Mouse (Mus musculus) v-Abl transformed pro-B cells (cell line): ENCODE data around the gene Fiz1.

Source experiments
- in situ Hi-C, 2 experiments: fragments of 400-800 bp; cut with MboI; formaldehyde crosslinking; loops; one replicate each; pipeline ENCODE4 v1.15.1; 2025; ENCODE audit not compliant: unreplicated experiment in 2 of 2

The Fiz1 gene

GRCm38 (mm10) chr7:5044981-5045380, 30.5 kb upstream of the Fiz1 start:
- in situ Hi-C loops: loop anchor here (5.0 to 25.0 kb wide), 3 partner anchors 103 to 1758 kb away; partner anchors contain the start of genes Galp (in 2 of the 2), Myadm (in 1 of the 2) and Prkcg (in 1 of the 2)

DNA sequence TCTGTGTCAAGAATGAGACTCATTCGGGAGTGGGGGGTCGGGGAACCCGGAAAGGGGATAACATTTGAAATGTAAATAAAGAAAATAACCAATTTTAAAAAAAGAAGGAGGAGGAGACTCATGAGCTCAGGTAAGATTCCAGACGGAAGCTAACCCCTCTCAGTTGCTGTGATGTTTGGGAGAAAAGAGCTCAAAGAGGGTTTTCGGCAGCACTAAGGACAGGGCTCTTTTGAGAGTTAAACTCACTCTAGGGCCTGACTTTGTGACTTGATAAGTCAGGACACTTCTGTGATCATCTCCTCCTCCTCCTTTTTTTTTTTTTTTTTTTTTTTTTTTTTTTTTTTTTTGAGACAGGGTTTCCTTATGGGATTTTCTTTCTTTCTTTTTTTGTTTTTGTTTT, 24.4 kb upstream of the Fiz1 start:
- in situ Hi-C loops: loop anchor here in 1 of 2 experiments (10.0 to 25.0 kb wide), 2 partner anchors 1116 to 1752 kb away; partner anchors contain the start of genes Myadm, Prkcg and Zfp787

DNA sequence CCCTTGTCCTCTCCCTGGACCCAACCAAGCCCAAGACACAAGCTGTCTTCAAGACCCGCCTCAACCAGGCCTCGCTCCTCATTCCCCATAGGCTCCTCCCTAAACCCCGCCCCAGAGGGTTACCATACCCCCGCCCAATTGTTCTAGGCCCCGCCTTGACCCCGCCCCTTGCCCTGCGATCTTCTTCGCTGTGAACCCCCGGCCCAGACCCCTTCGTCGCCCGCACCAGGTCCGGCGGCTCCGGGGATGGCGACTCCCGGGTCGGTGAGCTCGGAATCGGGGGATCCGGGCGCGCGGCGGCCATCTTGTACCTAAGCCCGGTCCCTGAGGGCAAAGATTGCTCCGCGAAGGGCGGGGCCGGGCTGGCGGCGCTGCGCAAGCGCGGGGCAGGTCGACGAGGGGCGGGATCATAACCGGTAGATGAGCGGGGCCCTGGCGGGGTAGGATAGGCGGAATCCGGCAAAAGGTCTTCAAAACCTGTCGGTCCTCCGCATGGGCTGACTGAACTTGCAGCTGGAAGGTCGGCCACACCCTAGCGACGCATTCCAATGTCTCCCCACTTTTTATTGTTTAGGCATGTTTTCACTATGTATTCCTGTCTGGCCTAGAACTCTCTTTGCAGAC, 23.7 kb upstream of the Fiz1 start, which contains the start of gene Zfp784:
Zfp784 (minus strand) TSS at position 338 of the 624 bp plus-strand sequence.
- in situ Hi-C loops: loop anchor here in 1 of 2 experiments (10.0 to 25.0 kb wide), 2 partner anchors 1117 to 1751 kb away; partner anchors contain the start of genes Myadm, Prkcg and Zfp787

DNA sequence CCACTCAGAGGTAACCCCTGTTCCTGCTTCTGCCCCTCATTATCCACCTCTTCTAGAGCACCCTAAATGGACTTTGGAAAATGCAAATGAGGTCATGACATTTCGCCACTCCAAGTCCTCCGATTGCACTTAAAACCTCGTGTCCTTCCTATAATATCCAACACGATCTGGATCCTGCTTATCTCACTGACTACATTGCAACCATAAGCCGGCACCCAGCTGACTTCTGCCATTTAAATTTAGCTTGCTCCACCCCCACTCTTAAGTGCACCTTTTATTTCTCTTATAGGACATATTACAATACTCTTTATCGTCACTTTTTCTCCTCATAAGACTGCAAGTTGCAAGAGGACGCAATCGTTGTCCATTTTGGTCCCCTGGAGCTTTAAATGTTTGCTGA, 23.0 kb upstream of the Fiz1 start:
- in situ Hi-C loops: loop anchor here in 1 of 2 experiments (10.0 to 25.0 kb wide), 2 partner anchors 1117 to 1750 kb away; partner anchors contain the start of genes Myadm, Prkcg and Zfp787

DNA sequence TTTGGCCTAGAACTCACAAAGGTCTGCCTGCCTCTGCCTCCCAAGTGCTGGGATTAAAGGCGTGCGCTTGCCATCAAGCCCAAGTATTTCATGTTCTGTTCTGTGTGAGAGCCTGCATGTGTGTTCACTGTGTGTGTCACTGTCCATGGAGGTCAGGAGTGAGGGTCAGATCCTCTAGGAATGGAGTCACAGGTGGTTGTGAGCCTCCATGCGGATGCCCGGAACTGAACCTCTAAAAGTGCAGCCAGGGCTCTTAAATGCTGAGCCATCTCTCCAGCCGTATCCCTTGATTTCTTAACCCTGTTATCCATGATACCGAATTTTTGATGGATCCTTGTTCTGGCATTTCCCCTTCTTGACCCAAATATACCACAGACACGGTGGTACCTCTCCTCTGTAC, 22.5 kb upstream of the Fiz1 start:
- in situ Hi-C loops: loop anchor here in 1 of 2 experiments (10.0 to 25.0 kb wide), 2 partner anchors 1118 to 1750 kb away; partner anchors contain the start of genes Myadm, Prkcg and Zfp787

DNA sequence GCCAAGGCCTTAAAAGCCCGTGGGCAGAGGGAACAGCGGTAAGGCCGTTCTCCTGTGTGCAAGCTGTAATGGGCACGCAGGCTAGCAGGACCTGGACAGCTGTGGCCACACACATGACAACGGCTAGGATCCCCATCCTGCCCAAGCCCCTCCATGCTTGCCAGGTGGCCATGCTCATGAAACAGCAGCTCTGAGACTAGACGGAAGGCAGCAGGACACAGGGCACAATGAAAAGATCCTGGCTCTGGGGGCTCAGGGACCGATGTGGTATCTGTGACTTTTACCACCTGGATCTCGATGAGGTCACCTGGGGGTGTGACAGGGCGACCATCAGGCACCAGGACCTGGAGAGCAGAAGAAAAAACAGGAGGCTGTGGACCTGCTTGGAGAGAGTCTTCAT, 21.6 kb upstream of the Fiz1 start:
- in situ Hi-C loops: loop anchor here in 1 of 2 experiments (10.0 to 25.0 kb wide), 2 partner anchors 1119 to 1749 kb away; partner anchors contain the start of genes Myadm, Prkcg and Zfp787

DNA sequence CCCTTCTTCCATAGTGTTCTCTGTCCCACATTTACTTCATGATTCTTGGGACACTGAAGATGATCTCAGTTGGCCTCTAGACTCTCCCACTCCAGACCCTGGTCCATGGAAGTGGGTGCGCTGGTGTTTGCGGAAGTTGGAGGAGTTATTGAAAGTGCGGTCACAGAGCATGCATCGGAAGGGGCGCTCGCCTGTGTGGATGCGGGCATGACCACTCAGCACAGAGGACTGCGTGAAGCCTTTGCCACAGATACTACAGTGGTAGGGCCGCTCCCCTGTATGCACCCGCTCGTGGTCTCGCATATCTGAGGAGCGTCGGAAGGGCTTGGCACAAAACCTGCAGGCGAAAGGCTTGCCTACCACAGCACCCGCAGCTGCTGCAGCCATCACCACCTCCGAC, 21.1 kb upstream of the Fiz1 start:
- in situ Hi-C loops: loop anchor here in 1 of 2 experiments (10.0 to 25.0 kb wide), 2 partner anchors 1119 to 1748 kb away; partner anchors contain the start of genes Myadm, Prkcg and Zfp787

GRCm38 (mm10) chr7:5033818-5034217, 19.3 kb upstream of the Fiz1 start, which contains the start of gene 4632433K11Rik:
Gene 4632433K11Rik, plus strand, starts transcription at chr7:5034118.
- in situ Hi-C loops: loop anchor here in 1 of 2 experiments (10.0 to 25.0 kb wide), 2 partner anchors 1121 to 1747 kb away; partner anchors contain the start of genes Myadm, Prkcg and Zfp787

DNA sequence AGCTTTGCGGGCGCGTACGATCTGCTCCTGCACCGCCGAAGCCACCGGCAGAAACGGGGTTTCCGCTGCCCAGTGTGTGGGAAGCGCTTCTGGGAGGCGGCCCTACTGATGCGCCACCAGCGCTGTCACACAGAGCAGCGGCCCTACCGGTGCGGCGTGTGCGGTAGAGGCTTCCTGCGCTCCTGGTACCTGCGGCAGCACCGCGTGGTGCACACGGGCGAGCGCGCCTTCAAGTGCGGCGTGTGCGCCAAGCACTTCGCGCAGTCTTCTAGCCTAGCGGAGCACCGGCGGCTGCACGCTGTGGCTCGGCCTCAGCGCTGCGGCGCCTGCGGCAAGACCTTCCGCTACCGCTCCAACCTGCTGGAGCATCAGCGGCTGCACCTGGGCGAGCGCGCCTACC, 17.0 kb upstream of the Fiz1 start:
- in situ Hi-C loops: loop anchor here in 1 of 2 experiments (10.0 to 25.0 kb wide), 2 partner anchors 1123 to 1744 kb away; partner anchors contain the start of genes Myadm, Prkcg and Zfp787

DNA sequence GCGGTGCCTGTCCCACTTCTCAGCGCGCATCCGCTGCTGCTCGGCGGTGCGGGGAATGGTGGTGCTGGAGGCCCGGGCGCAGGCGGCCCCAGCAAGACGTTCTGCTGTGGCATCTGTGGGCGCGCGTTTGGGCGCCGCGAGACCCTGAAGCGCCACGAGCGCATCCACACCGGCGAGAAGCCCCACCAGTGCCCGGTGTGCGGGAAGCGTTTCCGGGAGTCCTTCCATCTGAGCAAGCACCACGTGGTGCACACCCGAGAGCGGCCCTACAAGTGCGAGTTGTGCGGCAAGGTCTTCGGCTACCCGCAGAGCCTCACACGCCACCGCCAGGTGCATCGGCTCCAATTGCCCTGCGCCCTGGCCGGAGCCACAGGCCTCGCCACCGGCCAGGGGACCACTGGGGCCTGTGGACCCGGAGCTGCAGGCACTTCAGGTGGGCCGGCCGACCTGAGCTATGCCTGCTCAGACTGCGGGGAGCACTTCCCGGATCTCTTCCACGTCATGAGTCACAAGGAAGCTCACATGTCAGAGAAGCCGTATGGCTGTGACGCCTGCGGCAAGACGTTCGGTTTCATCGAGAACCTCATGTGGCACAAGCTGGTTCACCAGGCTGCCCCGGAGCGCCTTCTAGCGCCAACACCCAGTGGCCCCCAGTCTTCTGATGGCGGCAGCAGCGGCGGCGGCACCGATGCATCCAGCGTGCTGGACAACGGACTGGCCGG, 16.2 kb upstream of the Fiz1 start:
- in situ Hi-C loops: loop anchor here in 1 of 2 experiments (10.0 to 25.0 kb wide), 2 partner anchors 1124 to 1743 kb away; partner anchors contain the start of genes Myadm, Prkcg and Zfp787

DNA sequence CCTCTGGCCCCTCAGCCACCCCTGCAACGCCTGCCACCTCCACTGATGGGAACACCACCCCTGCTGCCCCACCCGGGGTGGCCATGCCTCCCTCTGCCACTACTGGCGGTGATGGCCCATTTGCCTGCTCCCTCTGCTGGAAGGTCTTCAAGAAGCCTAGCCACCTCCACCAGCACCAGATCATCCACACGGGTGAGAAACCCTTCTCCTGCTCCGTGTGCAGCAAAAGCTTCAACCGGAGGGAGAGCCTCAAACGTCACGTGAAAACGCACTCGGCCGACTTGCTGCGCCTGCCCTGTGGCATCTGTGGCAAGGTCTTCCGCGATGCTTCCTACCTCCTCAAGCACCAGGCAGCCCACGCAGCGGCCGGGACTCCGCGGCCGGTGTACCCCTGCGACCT, 15.4 kb upstream of the Fiz1 start:
- in situ Hi-C loops: loop anchor here (10.0 to 25.0 kb wide), 3 partner anchors 225 to 1743 kb away; partner anchors contain the start of genes Myadm (in 1 of the 2), Prkcg (in 1 of the 2) and Zfp787 (in 1 of the 2)

DNA sequence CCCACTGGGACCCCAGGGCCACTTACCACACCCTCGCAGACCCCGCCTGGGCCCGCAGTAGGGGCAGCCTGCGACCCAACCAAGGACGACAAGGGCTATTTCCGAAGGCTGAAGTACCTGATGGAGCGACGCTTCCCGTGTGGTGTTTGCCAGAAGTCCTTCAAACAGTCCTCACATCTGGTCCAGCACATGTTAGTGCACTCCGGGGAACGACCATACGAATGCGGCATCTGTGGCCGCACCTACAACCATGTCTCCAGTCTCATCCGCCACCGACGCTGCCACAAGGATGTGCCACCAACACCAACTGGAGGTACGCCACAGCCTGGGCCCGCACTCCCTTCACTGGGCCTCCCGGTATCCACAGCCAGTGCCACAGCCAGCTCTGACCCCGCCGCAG, 15.0 kb upstream of the Fiz1 start:
- in situ Hi-C loops: loop anchor here (10.0 to 25.0 kb wide), 2 partner anchors 225 to 1742 kb away; partner anchors contain the start of genes Myadm (in 1 of the 2) and Prkcg (in 1 of the 2)

DNA sequence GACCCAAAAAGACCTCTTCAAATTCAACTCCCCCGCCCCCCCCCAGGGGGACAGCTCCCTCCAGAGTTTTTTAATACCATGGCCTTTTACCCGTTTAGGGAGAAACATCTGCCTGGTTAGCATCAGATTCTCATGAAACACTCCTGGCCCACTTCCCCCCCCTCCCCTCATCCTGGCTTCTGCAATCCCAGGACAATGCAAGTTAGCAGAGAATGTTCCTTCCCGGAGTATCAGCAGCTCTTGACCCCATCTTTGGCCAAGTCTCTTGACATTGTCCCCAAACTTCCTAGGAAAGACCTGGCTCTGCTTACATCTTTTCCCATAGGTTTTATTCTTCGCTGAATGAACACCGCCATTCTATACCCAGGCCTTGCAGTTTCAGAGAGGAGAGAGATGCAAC, 6.7 kb upstream of the Fiz1 start:
- in situ Hi-C loops: loop anchor here in 1 of 2 experiments (10.0 kb wide), 1 partner anchor 216 kb away; no protein-coding TSS in a partner anchor

DNA sequence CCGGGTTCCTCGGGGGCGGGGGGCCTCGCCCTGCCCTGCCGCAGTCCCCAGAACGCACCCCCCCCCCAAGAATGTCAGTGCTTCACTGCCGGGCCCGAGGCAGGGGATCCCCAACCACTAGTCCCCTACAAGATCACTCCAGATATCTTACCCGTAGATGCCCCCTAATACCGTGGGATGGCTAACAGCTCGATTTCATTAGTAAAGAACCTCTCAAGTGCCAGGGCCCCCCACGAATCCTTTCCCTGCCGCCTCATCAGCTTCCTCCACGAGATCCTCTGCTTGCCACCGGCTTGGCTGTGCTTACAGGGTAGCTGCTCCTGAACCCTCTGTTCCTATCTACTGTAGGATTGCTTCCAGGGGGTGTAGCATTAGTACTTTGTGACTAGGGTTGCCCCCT, 6.2 kb upstream of the Fiz1 start:
- in situ Hi-C loops: loop anchor here in 1 of 2 experiments (10.0 kb wide), 1 partner anchor 216 kb away; no protein-coding TSS in a partner anchor

DNA sequence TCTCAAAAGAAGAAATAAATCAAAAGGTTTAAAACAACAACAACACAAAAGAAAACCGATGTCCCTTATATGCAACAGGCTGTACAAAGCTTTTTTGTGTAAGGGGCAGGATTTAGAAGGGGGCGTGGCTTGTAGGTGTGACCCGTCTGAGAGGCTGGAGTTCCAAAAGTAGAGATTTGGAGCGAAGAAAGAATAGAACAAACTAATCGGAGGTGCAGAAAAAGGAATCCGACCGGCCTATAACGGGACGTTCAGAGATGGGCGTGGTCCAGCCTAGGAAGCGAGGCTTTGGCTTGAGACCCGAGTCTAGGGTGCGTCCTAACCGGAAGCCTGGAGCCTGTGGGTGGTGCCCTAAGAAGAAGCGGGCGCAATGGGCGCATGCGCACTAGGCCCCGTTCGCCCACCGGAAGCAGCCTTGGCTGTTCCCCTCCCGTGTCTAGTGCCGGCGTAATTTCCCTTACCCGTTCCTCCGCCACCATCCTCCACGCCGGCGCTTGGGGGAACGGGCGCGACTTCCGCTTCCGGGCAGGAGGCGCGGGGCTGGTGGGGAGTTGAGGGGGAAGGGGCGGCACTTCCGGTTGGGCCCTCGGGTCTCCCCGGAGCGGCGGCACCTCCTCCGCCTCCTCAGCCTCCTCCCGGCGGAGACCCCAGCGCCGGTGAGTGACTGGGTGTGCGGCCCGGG, 5.6 kb upstream of the Fiz1 start, which contains the start of the genes Zfp865 and Ccdc106:
Zfp865 (plus strand) TSS at position 377 of the 682 bp plus-strand sequence.
Ccdc106 (plus strand) TSS at position 554 of the 682 bp plus-strand sequence.
- in situ Hi-C loops: loop anchor here in 1 of 2 experiments (10.0 kb wide), 2 partner anchors 215 to 1135 kb away; partner anchors contain the start of gene Zfp787

DNA sequence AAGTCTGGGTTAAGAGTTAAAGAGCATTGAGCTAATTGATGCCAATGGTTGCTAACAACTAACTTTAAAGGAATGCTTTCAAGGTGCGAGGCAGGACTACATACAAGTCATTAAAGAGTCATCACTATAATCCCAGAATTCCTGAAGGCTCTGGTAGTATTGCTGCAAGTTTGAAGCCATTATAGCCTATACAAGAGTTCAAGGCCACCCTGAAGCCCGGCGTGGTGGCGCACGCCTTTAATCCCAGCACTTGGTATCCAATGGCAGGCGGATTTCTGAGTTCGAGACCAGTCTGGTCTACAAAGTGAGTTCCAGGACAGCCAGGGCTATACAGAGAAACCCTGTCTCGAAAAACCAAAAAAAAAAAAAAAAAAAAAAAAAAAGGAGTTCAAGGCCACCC, 5.1 kb upstream of the Fiz1 start:
- in situ Hi-C loops: loop anchor here in 1 of 2 experiments (10.0 kb wide), 1 partner anchor 1135 kb away; the partner anchor contains the start of gene Zfp787

DNA sequence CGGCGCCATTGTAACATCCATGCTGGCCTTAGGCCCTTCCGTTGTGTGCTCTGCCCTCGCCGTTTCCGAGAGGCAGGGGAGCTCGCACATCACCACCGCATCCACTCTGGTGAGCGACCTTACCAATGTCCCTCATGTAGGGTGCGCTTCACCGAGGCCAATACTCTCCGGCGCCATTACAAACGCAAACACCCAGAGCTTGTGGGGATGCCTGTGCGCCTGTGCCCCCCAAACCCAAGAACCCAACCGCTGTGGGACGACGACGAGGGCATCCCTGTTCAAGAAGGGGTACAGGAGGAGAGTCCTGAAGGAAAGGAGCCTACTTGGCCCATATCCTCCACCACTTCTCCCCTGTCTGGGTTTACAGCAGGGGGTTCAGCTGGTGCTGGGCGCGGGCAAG, 3.4 kb upstream of the Fiz1 start:
- in situ Hi-C loops: loop anchor here in 1 of 2 experiments (10.0 kb wide), 1 partner anchor 1137 kb away; the partner anchor contains the start of gene Zfp787

GRCm38 (mm10) chr7:5017352-5017751, 2.9 kb upstream of the Fiz1 start:
- in situ Hi-C loops: loop anchor here in 1 of 2 experiments (10.0 kb wide), 1 partner anchor 1137 kb away; the partner anchor contains the start of gene Zfp787

- in situ Hi-C loops: loop anchor here in 1 of 2 experiments (10.0 kb wide), 1 partner anchor 1138 kb away; the partner anchor contains the start of gene Zfp787
Observed at GRCm38 (mm10) chr7:5016920-5017319, 2.4 kb upstream of the Fiz1 start.
